Mouse (Mus musculus) megakaryocyte-erythroid progenitor cell, adult 5-6 weeks (primary cell): ENCODE results near the gene Smc4. TPM values are rescaled to one million over a fixed set of nuclear protein-coding genes. Genes with fewer than 3 reads are reported as not detected.

ENCODE experiments used
- ATAC-seq: replicated peaks from 2 replicates; pipeline ENCODE4 v1.8.0; 2016; ENCODE audit warnings: mild to moderate bottlenecking, inconsistent platforms; ENCODE audit not compliant: severe bottlenecking, poor library complexity, low FRiP score, low TSS enrichment
- total RNA-seq, 2 experiments: library from RNA; stranded (forward) in 1 of 2; stranded (reverse) in 1 of 2; fragments of 200-1000, 215-1000 nt in 1 of 2; fragments of >200 nt in 1 of 2; fragmentation: Nextera tagmentation in 1 of 2; gene quantifications; 2 replicates each; pipeline ENCODE4 v1.2.3; 2014 to 2017

Gene Smc4
- total RNA-seq, 2 experiments from 2014 or later = 219 to 621 TPM

GRCm38 (mm10) chr3:69064005-69064404, 59.5 kb downstream of the Smc4 start:
- no peak; the same call in 1 of the 2 replicates for ATAC-seq

Other genes with a start within 250 kb of the Smc4 start
- gene 1110032F04Rik, start 135.2 kb upstream of the Smc4 start, total RNA-seq (2014; fragmentation: Nextera tagmentation) = 1.5 and 4.0 TPM in 2 replicates
- 0.91 and 3.1 TPM in 2 replicates for gene 1110032F04Rik, start 135.2 kb upstream of the Smc4 start, total RNA-seq (2017)
- 20.1 and 22.3 TPM in 2 replicates for gene Ift80, start 168 bp upstream of the Smc4 start, total RNA-seq (2014; fragmentation: Nextera tagmentation)
- 20.3 and 26.8 TPM in 2 replicates for gene Ift80, start 168 bp upstream of the Smc4 start, total RNA-seq (2017)
- 37.8 and 49.7 TPM in 2 replicates for gene Trim59, start 40.0 kb downstream of the Smc4 start, total RNA-seq (2014; fragmentation: Nextera tagmentation)
- 24.1 and 29.0 TPM in 2 replicates for gene Trim59, start 40.0 kb downstream of the Smc4 start, total RNA-seq (2017)
- gene Kpna4, start 122.4 kb downstream of the Smc4 start, total RNA-seq (2014; fragmentation: Nextera tagmentation) = 42.1 and 50.2 TPM in 2 replicates
- 52.4 and 66.5 TPM in 2 replicates for gene Kpna4, start 122.4 kb downstream of the Smc4 start, total RNA-seq (2017)
- gene Arl14, start 217.7 kb downstream of the Smc4 start, total RNA-seq (2014; fragmentation: Nextera tagmentation) = not detected in 2 replicates
- not detected in 2 replicates for gene Arl14, start 217.7 kb downstream of the Smc4 start, total RNA-seq (2017)